Mouse (Mus musculus): Measurements from ENCODE around the gene 9130409I23Rik.

DNA sequence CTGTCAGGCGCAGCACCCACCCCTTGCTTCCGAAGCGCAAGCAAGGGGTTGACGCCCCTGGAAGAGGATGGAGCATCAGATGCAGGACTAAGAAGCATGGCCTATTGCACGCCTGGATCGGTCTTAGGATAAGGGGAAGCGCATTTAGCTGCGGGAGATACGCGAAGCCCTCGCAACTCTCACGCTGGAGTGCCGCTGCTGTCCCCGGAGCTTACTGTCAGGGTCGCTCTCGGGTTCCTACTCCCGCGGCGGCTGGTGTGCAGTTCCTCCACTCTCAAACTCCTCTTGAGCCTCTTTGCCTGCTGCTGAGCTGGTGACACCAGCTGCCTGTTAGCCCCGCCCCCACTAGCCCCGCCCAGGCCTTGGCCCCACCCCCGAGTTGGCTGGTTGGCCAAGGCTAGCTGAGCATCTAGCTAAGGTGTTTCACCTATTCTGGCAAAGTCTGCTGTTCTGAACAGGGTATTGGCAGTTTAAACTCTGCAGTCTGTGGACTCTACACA, 33.8 kb upstream of the 9130409I23Rik start:
- TF ChIP-seq POLR2A (IDR thresholded peaks at IDR 0.05; ENCODE audit: control insufficient read depth, low read depth, low read length): peak; percentile 27; the same call in 1 of the 2 replicates
- TF ChIP-seq CTCF (IDR thresholded peaks at IDR 0.05; ENCODE audit: control insufficient read depth, insufficient read depth, insufficient replicate concordance, low read depth, low read length): 0 out of 2 replicates have a peak, but pooled peaks have one; percentile 8
